Mouse (Mus musculus) urinary bladder, postnatal 4 days (tissue): ENCODE measurements around the gene Bola1.
"Not testable (repeated sequence)": the region's sequence is repeated elsewhere in the genome, so short reads cannot be mapped to it uniquely, and the experiment has no call there.

ENCODE experiments used
- DNase-seq, 2 experiments: peaks; one replicate each; pipeline ENCODE4 v3.0.0; 2021 to 2022; ENCODE audit warnings: low spot score in 2 of 2

Bola1 gene

GRCm38 (mm10) chr3:96219661-96220130 lies at the start of gene Bola1, which contains the start of gene Hist2h2ab:
Gene Bola1, minus strand, starts transcription at chr3:96219709.
Gene Hist2h2ab, plus strand, starts transcription at chr3:96219865.
- DNase-seq: peak; percentile 64 to 65

GRCm38 (mm10) chr3:96268776-96269378 lies 49.4 kb upstream of the Bola1 start:
- DNase-seq: not testable (repeated sequence)

GRCm38 (mm10) chr3:96268051-96268775 lies 48.7 kb upstream of the Bola1 start, which contains the start of gene Hist2h3b:
Gene Hist2h3b, plus strand, starts transcription at chr3:96268654.
- DNase-seq: peak; percentile 75 to 77

- no peak for DNase-seq
These were observed 48.0 kb upstream of the Bola1 start for GRCm38 (mm10) chr3:96267541-96267940.

GRCm38 (mm10) chr3:96266132-96266710 lies 46.7 kb upstream of the Bola1 start:
- no peak for DNase-seq

- DNase-seq: no peak
These were observed 45.0 kb upstream of the Bola1 start for GRCm38 (mm10) chr3:96264404-96264949.

- DNase-seq: no peak
These were observed 44.3 kb upstream of the Bola1 start for GRCm38 (mm10) chr3:96263558-96264403.

- DNase-seq: peak; percentile 93
These were observed 43.6 kb upstream of the Bola1 start, which contains the start of gene Hist2h4 for GRCm38 (mm10) chr3:96262979-96263550. Gene Hist2h4, minus strand, starts transcription at chr3:96263311.

- DNase-seq: peak; percentile 79 to 81
These were observed 42.8 kb upstream of the Bola1 start for GRCm38 (mm10) chr3:96262216-96262875.

- DNase-seq: no peak
These were observed 42.1 kb upstream of the Bola1 start for GRCm38 (mm10) chr3:96261623-96262022.

GRCm38 (mm10) chr3:96260220-96260619 lies 40.7 kb upstream of the Bola1 start:
- DNase-seq: no peak

- DNase-seq: no peak
These were observed 37.7 kb upstream of the Bola1 start for GRCm38 (mm10) chr3:96257190-96257589.

- no peak for DNase-seq
These were observed 36.6 kb upstream of the Bola1 start for GRCm38 (mm10) chr3:96255926-96256593.

- DNase-seq: no peak
These were observed 35.3 kb upstream of the Bola1 start for GRCm38 (mm10) chr3:96254683-96255355.

- DNase-seq: no peak
These were observed 32.3 kb upstream of the Bola1 start for GRCm38 (mm10) chr3:96251787-96252186.

- DNase-seq: no peak
These were observed 31.4 kb upstream of the Bola1 start for GRCm38 (mm10) chr3:96250890-96251289.

GRCm38 (mm10) chr3:96249034-96249345 lies 29.5 kb upstream of the Bola1 start:
- DNase-seq: no peak

GRCm38 (mm10) chr3:96248141-96249033 lies 28.9 kb upstream of the Bola1 start:
- DNase-seq: no peak
